Mouse (Mus musculus) intestine, postnatal 0 days (tissue): ENCODE data around the gene Spaca7. TPM values are rescaled to one million over a fixed set of nuclear protein-coding genes. Genes with fewer than 3 reads are reported as not detected.
"Not testable (repeated sequence)": the region's sequence is repeated elsewhere in the genome, so short reads cannot be mapped to it uniquely, and the experiment has no call there.

ENCODE experiments used
- ATAC-seq: fragments of 200-750 bp; cut with Nextera tagmentation; 2 replicates; pipeline ENCODE4 v1.8.0; 2017; ENCODE audit warnings: mild to moderate bottlenecking, moderate TSS enrichment, moderate library complexity
- H3K27ac ChIP-seq: fragments of 300-500 bp; sonication (generic); 2 replicates; pipeline ENCODE4 v1.5.1; 2014; ENCODE audit warnings: mild to moderate bottlenecking, low read depth, low read length, moderate library complexity
- H3K27me3 ChIP-seq: fragments of 300-500 bp; sonication (generic); replicated peaks from 2 replicates; pipeline ENCODE4 v1.6.1; 2014; ENCODE audit warnings: low read length, mixed read lengths; ENCODE audit not compliant: control insufficient read depth, insufficient read depth
- H3K36me3 ChIP-seq: fragments of 300-500 bp; sonication (generic); 2 replicates; pipeline ENCODE4 v1.6.1; 2014; ENCODE audit warnings: mild to moderate bottlenecking, moderate library complexity; ENCODE audit not compliant: control insufficient read depth, insufficient read depth
- H3K4me1 ChIP-seq: fragments of 300-500 bp; sonication (generic); replicated peaks from 2 replicates; pipeline ENCODE4 v1.6.1; 2014; ENCODE audit warnings: antibody characterized with exemption, low read length, mixed read lengths; ENCODE audit not compliant: control insufficient read depth, insufficient read depth
- H3K4me2 ChIP-seq: fragments of 300-500 bp; sonication (generic); replicated peaks from 2 replicates; pipeline ENCODE4 v1.6.1; 2014; ENCODE audit warnings: low read depth, mild to moderate bottlenecking, moderate library complexity
- H3K4me3 ChIP-seq: fragments of 300-500 bp; sonication (generic); 2 replicates; pipeline ENCODE4 v1.5.1; 2014; ENCODE audit warnings: low read depth, low read length
- H3K9ac ChIP-seq: fragments of 300-500 bp; sonication (generic); 2 replicates; pipeline ENCODE4 v1.6.1; 2014; ENCODE audit warnings: mild to moderate bottlenecking, low read depth, low read length
- H3K9me3 ChIP-seq: fragments of 300-500 bp; sonication (generic); 2 replicates; pipeline ENCODE4 v1.6.1; 2016; ENCODE audit warnings: mixed run types; ENCODE audit not compliant: control insufficient read depth
- CTCF ChIP-seq: sonication (generic); IDR thresholded peaks from 2 replicates; pipeline ENCODE4 v1.5.1; 2016; ENCODE audit warnings: low read depth, mild to moderate bottlenecking, control low read depth, antibody characterized with exemption, moderate library complexity
- WGBS: fragments of 180-500 bp; shearing (Covaris S2); extraction: QIAGEN DNeasy Blood & Tissue Kit; methylation state at CpG from one replicate; pipeline ENCODE4 v1.1.7; 2014; 5-methylcytosine and 5-hydroxymethylcytosine counted together
- polyA plus RNA-seq: library from polyadenylated mRNA; unstranded; fragments of >200 nt; fragmentation: Nextera tagmentation; extraction: Ambion mirVana; gene quantifications from 2 replicates; pipeline ENCODE4 v1.2.1, GENCODE M21; 2015

Gene Spaca7
- polyA plus RNA-seq, 1 experiment from 2014 or later: 0.29 TPM

- ATAC-seq: no peak
- no peak for TF ChIP-seq CTCF
- WGBS: 85% methylated on average over 5 of the region's 5 CpGs
- Histone ChIP-seq H3K4me1 (no peaks in the 10 kb centered on the region), H3K9ac (no peak overlapping the region), H3K9me3 (no peaks in the 10 kb centered on the region), H3K27me3 (no peaks in the 10 kb centered on the region), H3K4me3 (no peak overlapping the region), H3K27ac (no peak overlapping the region), H3K36me3 (no peaks in the 10 kb centered on the region), H3K4me2 (no peak overlapping the region)
These were observed 11.0 kb downstream of the Spaca7 start for GRCm38 (mm10) chr8:12583785-12584184.

- WGBS: 29% methylated on average over 6 of the region's 6 CpGs
- Histone ChIP-seq H3K27ac (no peak overlapping the region), H3K4me1 (no peaks in the 10 kb centered on the region), H3K9ac (no peak overlapping the region), H3K4me3 (no peak overlapping the region), H3K9me3 (no peaks in the 10 kb centered on the region), H3K36me3 (no peaks in the 10 kb centered on the region), H3K4me2 (no peak overlapping the region), H3K27me3 (no peaks in the 10 kb centered on the region; the same call in 1 of the 2 replicates)
- TF ChIP-seq CTCF: peak; percentile 98
- peak; percentile 59 for ATAC-seq
These were observed 34.4 kb downstream of the Spaca7 start for GRCm38 (mm10) chr8:12607223-12607622.

GRCm38 (mm10) chr8:12608810-12609209 lies 36.0 kb downstream of the Spaca7 start:
- Histone ChIP-seq H3K36me3 (peaks cover 7% of the 10 kb centered on the region; the same call in 1 of the 2 replicates), H3K9me3 (no peaks in the 10 kb centered on the region), H3K4me3 (no peak overlapping the region), H3K27ac (no peak overlapping the region), H3K4me2 (no peak overlapping the region), H3K9ac (no peak overlapping the region), H3K27me3 (no peaks in the 10 kb centered on the region; the same call in 1 of the 2 replicates), H3K4me1 (no peaks in the 10 kb centered on the region)
- no peak for ATAC-seq
- no peak for TF ChIP-seq CTCF
- WGBS: 71% methylated on average over 10 of the region's 10 CpGs

GRCm38 (mm10) chr8:12609752-12610449 lies 37.1 kb downstream of the Spaca7 start:
- Histone ChIP-seq H3K36me3 (peaks cover 16% of the 10 kb centered on the region), H3K4me1 (no peaks in the 10 kb centered on the region), H3K9ac (no peak overlapping the region), H3K27me3 (no peaks in the 10 kb centered on the region; the same call in 1 of the 2 replicates), H3K9me3 (no peaks in the 10 kb centered on the region), H3K4me3 (no peak overlapping the region), H3K27ac (no peak overlapping the region), H3K4me2 (no peak overlapping the region)
- no peak for TF ChIP-seq CTCF
- no peak for ATAC-seq
- WGBS: 41% methylated on average over 12 of the region's 12 CpGs

- no peak for TF ChIP-seq CTCF
- ATAC-seq: no peak
- H3K36me3 ChIP-seq: peaks cover 38% of the 10 kb centered on the region
These were observed 40.4 kb downstream of the Spaca7 start for GRCm38 (mm10) chr8:12613201-12613600.

GRCm38 (mm10) chr8:12617369-12617768 lies 44.5 kb downstream of the Spaca7 start:
- 77% methylated on average over 3 of the region's 3 CpGs for WGBS
- not testable (repeated sequence) for H3K4me3 ChIP-seq

More at GRCm38 (mm10) chr8:12613201-12613600, 40.4 kb downstream of the Spaca7 start:
- Histone ChIP-seq H3K4me3 (no peak overlapping the region), H3K9me3 (no peaks in the 10 kb centered on the region), H3K4me1 (no peaks in the 10 kb centered on the region), H3K27me3 (no peaks in the 10 kb centered on the region), H3K27ac (no peak overlapping the region), H3K4me2 (no peak overlapping the region), H3K9ac (no peak overlapping the region)
- WGBS: 80% methylated on average over 7 of the region's 7 CpGs

More at GRCm38 (mm10) chr8:12617369-12617768, 44.5 kb downstream of the Spaca7 start:
- ATAC-seq, H3K27ac ChIP-seq, H3K27me3 ChIP-seq, H3K9me3 ChIP-seq, H3K9ac ChIP-seq, H3K4me1 ChIP-seq, H3K4me2 ChIP-seq: not testable (repeated sequence)
- H3K36me3 ChIP-seq: peaks cover 59% of the 10 kb centered on the region
